Mouse (Mus musculus): ENCODE measurements around the gene Ube4b.
A peak's percentile ranks its signal among the peaks of the same experiment; 100 is the strongest.
"Not testable (repeated sequence)": the region's sequence is repeated elsewhere in the genome, so short reads cannot be mapped to it uniquely, and the experiment has no call there.

Gene Ube4b

GRCm38 (mm10) chr4:149426325-149427199, at the start of gene Ube4b:
Gene Ube4b (minus strand): TSS chr4:149426749.
- peak; percentile 100 for DNase-seq

- DNase-seq = no peak
Measured at GRCm38 (mm10) chr4:149475096-149475495, 48.5 kb upstream of the Ube4b start.

- DNase-seq = no peak
Measured at GRCm38 (mm10) chr4:149469557-149469956, 43.0 kb upstream of the Ube4b start.

- DNase-seq = no peak
Measured at GRCm38 (mm10) chr4:149463435-149463950, 36.9 kb upstream of the Ube4b start.

- DNase-seq = no peak
Measured at GRCm38 (mm10) chr4:149462305-149462971, 35.9 kb upstream of the Ube4b start.

- DNase-seq = no peak
Measured at GRCm38 (mm10) chr4:149461579-149462304, 35.2 kb upstream of the Ube4b start.

GRCm38 (mm10) chr4:149460475-149460874, 33.9 kb upstream of the Ube4b start:
- not testable (repeated sequence) for DNase-seq

GRCm38 (mm10) chr4:149459425-149459824, 32.9 kb upstream of the Ube4b start:
- DNase-seq = no peak

- no peak for DNase-seq
Measured at GRCm38 (mm10) chr4:149458526-149458925, 32.0 kb upstream of the Ube4b start.

- no peak for DNase-seq
Measured at GRCm38 (mm10) chr4:149457831-149458430, 31.4 kb upstream of the Ube4b start.

GRCm38 (mm10) chr4:149457163-149457562, 30.6 kb upstream of the Ube4b start:
- not testable (repeated sequence) for DNase-seq

GRCm38 (mm10) chr4:149454879-149455278, 28.3 kb upstream of the Ube4b start, which contains the start of gene Rbp7:
Gene Rbp7 (minus strand): TSS chr4:149454978.
- no peak for DNase-seq

- DNase-seq = no peak
Measured at GRCm38 (mm10) chr4:149454263-149454662, 27.7 kb upstream of the Ube4b start.

GRCm38 (mm10) chr4:149453656-149454055, 27.1 kb upstream of the Ube4b start:
- peak; percentile 53 for DNase-seq

GRCm38 (mm10) chr4:149450636-149451035, 24.1 kb upstream of the Ube4b start:
- no peak for DNase-seq

GRCm38 (mm10) chr4:149446309-149446708, 19.8 kb upstream of the Ube4b start:
- no peak for DNase-seq

- DNase-seq = peak; percentile 71
Measured at GRCm38 (mm10) chr4:149445868-149446267, 19.3 kb upstream of the Ube4b start.

GRCm38 (mm10) chr4:149444964-149445701, 18.6 kb upstream of the Ube4b start:
- peak; percentile 82 for DNase-seq

- DNase-seq = no peak
Measured at GRCm38 (mm10) chr4:149444465-149444864, 17.9 kb upstream of the Ube4b start.

GRCm38 (mm10) chr4:149442436-149442835, 15.9 kb upstream of the Ube4b start:
- DNase-seq = no peak

GRCm38 (mm10) chr4:149440576-149440975, 14.0 kb upstream of the Ube4b start:
- DNase-seq = no peak

GRCm38 (mm10) chr4:149431887-149432286, 5.3 kb upstream of the Ube4b start:
- DNase-seq = not testable (repeated sequence)
